Mouse (Mus musculus) CH12.LX (cell line): ENCODE measurements around the gene Gfod2.

Experiments
- CHD1 ChIP-seq: IDR thresholded peaks from 2 replicates; pipeline ENCODE4 v1.6.1; 2012; ENCODE audit warnings: low read depth, low read length, improper control_type of control experiment, inconsistent platforms
- CHD2 ChIP-seq: IDR thresholded peaks from 2 replicates; pipeline ENCODE4 v1.6.1; 2011; ENCODE audit warnings: low read length, improper control_type of control experiment
- CTCF ChIP-seq, 2 experiments: IDR thresholded peaks in 1 of 2; conservative IDR thresholded peaks in 1 of 2; 2 replicates each; pipeline ENCODE4 v1.5.1; 2011 to 2012; ENCODE audit warnings: low read depth in 2 of 2, low read length in 2 of 2, improper control_type of control experiment in 1 of 2, inconsistent platforms in 1 of 2, mild to moderate bottlenecking in 1 of 2, moderate library complexity in 1 of 2
- E2F4 ChIP-seq: IDR thresholded peaks from 2 replicates; pipeline ENCODE4 v1.6.1; 2011; ENCODE audit warnings: low read depth, low read length, improper control_type of control experiment; ENCODE audit not compliant: insufficient replicate concordance
- EP300 ChIP-seq: IDR thresholded peaks from 2 replicates; pipeline ENCODE4 v1.6.1; 2011; ENCODE audit warnings: low read length, improper control_type of control experiment
- NELFE ChIP-seq: IDR thresholded peaks from 2 replicates; pipeline ENCODE4 v1.6.1; 2011; ENCODE audit warnings: low read depth, low read length, improper control_type of control experiment
- NRF1 ChIP-seq: IDR thresholded peaks from 2 replicates; pipeline ENCODE4 v1.6.1; 2014; ENCODE audit warnings: low read depth, mild to moderate bottlenecking, inconsistent platforms, low read length, improper control_type of control experiment, moderate library complexity
- POLR2A ChIP-seq: IDR thresholded peaks from 2 replicates; pipeline ENCODE4 v1.6.1; 2011; ENCODE audit warnings: low read depth, mild to moderate bottlenecking, improper control_type of control experiment, low read length
- RAD21 ChIP-seq: IDR thresholded peaks from 2 replicates; pipeline ENCODE4 v1.6.1; 2011; ENCODE audit warnings: low read depth, mild to moderate bottlenecking, low read length, improper control_type of control experiment, moderate library complexity
- TBP ChIP-seq: conservative IDR thresholded peaks from 2 replicates; pipeline ENCODE4 v1.6.1; 2011; ENCODE audit warnings: low read depth, low read length, improper control_type of control experiment
- TCF12 ChIP-seq: IDR thresholded peaks from 2 replicates; pipeline ENCODE4 v1.6.1; 2014; ENCODE audit warnings: low read depth, mild to moderate bottlenecking, inconsistent platforms, low read length, improper control_type of control experiment
- USF2 ChIP-seq: conservative IDR thresholded peaks from 2 replicates; pipeline ENCODE4 v1.6.1; 2011; ENCODE audit warnings: low read depth, low read length, improper control_type of control experiment
- ZNF384 ChIP-seq: IDR thresholded peaks from 2 replicates; pipeline ENCODE4 v1.6.1; 2012; ENCODE audit warnings: low read depth, low read length, improper control_type of control experiment, inconsistent platforms

GRCm38 (mm10) chr8:105688242-105688752 lies 70.2 kb downstream of the Gfod2 start:
- TF ChIP-seq TBP = no peak
- no peak for TF ChIP-seq CTCF (conservative IDR thresholded peaks at IDR 0.05 in 1 of 2, IDR thresholded peaks at IDR 0.05 in 1 of 2; ENCODE audit: low read depth in 2 of 2, low read length in 2 of 2)
- no peak for TF ChIP-seq RAD21
- TF ChIP-seq USF2 = no peak
- no peak for TF ChIP-seq EP300
- TF ChIP-seq CHD1 = no peak
- TF ChIP-seq NELFE = no peak
- no peak for TF ChIP-seq POLR2A
- no peak for TF ChIP-seq TCF12
- TF ChIP-seq CHD2 = no peak
- no peak for TF ChIP-seq E2F4
- TF ChIP-seq ZNF384 = no peak
- no peak for TF ChIP-seq NRF1
